Mouse (Mus musculus) liver, postnatal 0 days (tissue): ENCODE measurements around the gene Scin.

Experiments used
- CTCF ChIP-seq: sonication (generic); IDR thresholded peaks from 2 replicates; pipeline ENCODE4 v1.5.1; 2016; ENCODE audit warnings: antibody characterized with exemption, low read depth
- EP300 ChIP-seq: IDR thresholded peaks from 2 replicates; pipeline ENCODE4 v1.6.1; 2016; ENCODE audit warnings: antibody characterized with exemption, low read depth, mild to moderate bottlenecking

DNA sequence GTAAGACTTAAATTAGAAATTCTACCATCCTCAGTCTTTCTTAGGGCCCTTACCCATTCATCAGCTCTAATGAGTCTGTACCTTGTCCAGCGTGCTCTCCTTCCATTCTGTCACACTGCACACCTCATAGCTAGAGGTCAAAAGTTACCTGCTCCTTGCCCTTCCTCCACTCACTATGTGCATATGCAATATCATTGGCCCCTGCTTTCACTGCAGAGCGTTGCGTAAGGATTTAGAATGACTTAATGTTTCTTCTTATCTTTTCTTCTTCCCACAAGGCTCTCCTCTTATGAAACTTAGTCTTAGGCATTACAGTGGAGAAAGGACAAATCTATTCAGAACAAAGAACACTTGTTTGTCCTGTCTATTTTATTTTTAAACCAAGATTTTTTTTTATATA lies 20.0 kb downstream of the Scin start:
- no peak for TF ChIP-seq CTCF
- TF ChIP-seq EP300 = no peak
